Mouse (Mus musculus): ENCODE results near the gene Gm21970. TPM values are rescaled to one million over a fixed set of nuclear protein-coding genes. Genes with fewer than 3 reads are reported as not detected.
"Not testable (repeated sequence)": the region's sequence is repeated elsewhere in the genome, so short reads cannot be mapped to it uniquely, and the experiment has no call there.

The Gm21970 gene
- polyA plus RNA-seq, 1 experiment from 2014 or later: not detected

DNA sequence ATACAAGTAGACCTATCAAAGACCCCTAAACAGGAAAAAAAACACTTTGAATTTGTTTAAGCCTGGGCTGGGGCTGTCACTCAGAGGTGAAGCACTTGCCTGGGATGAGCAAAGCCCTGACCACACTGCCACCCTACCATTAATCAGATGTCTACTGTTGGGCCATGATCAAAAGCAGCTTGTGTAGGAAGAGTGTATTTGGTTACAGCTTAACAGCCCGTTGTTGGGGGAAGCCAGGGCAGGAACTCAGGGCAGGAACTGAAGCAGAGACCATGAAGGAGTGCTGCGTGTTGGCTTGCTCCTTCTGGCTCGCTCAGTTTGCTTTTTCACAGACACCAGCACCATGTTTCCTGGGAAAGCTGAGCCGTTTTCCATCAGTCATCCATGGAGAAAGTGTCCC, 35.1 kb downstream of the Gm21970 start:
- WGBS (ENCODE audit: insufficient replicate concordance): 75% methylated on average over 4 of the region's 4 CpGs
- H3K4me2 ChIP-seq: no peak overlapping the region
- H3K9ac ChIP-seq: no peak overlapping the region
- H3K9me3 ChIP-seq (replicated peaks): no peaks in the 10 kb centered on the region
- H3K4me1 ChIP-seq (replicated peaks): no peaks in the 10 kb centered on the region
- peaks cover 57% of the 10 kb centered on the region for H3K36me3 ChIP-seq
- H3K27ac ChIP-seq: 0 out of 2 replicates have a peak overlapping the region, but pooled peaks have one; percentile 4
- no peak overlapping the region for H3K4me3 ChIP-seq (replicated peaks)
- DNase-seq (no peak), ATAC-seq (ENCODE audit: low read depth) (no peak)
- H3K27me3 ChIP-seq: no peaks in the 10 kb centered on the region

DNA sequence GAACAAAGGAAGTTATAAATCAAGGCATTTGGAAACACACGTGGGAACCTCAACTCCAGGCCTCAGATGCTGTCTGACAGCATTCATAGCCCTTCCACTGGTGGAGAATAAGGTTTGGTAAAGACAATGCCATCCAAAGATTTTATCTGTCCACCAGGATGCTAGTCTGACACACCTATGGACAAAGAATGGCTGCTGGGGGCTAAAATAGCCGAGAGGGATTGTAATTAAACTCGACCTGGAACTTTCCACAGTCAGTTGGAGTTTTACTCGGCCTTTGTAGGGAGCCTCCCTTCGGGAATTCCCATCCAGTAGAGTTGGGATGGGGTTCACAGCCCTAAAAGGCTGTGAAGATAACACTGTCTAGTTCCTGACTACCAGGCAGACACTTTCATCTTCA, 35.9 kb downstream of the Gm21970 start:
- Histone ChIP-seq H3K4me2 (no peak overlapping the region), H3K9me3 (replicated peaks) (no peaks in the 10 kb centered on the region), H3K27me3 (no peaks in the 10 kb centered on the region), H3K9ac (no peak overlapping the region), H3K36me3 (peaks cover 49% of the 10 kb centered on the region), H3K27ac (no peak overlapping the region), H3K4me3 (replicated peaks) (no peak overlapping the region), H3K4me1 (replicated peaks) (peaks cover 8% of the 10 kb centered on the region)
- DNase-seq: no peak
- ATAC-seq (ENCODE audit: low read depth): no peak
- WGBS (ENCODE audit: insufficient replicate concordance): 66% methylated on average over 5 of the region's 5 CpGs

DNA sequence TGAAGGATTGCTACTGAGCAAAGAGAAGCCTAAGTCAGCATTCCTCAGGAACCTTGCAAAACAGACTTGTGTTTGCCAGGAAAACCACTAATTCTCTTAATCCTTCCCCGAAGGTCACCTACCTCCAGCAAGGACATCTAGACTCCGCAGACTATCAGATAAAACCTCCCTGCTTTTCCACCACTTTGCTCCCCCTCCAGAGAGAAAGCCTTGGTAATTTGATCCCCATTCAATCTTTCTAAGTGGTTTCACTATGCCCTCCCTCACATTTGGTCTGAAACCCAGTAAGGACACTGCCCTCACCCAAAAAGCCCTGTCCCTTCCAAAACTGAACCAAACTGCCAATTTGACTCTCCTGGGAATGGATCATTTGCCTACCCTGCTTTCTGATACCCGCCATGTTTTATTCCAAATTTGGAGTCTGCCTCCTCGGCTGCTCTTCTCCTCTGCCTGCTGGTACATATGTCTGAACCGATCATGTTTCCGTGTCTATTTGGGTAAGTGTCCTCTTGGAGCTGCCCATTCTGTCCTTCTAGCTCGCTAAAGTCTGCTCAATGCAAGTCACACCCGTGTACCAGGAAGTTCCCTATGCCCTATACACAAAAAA, 36.8 kb downstream of the Gm21970 start:
- Histone ChIP-seq H3K4me2 (no peak overlapping the region), H3K4me3 (replicated peaks) (no peak overlapping the region), H3K4me1 (replicated peaks) (peaks cover 17% of the 10 kb centered on the region), H3K27ac (no peak overlapping the region; the same call in 1 of the 2 replicates), H3K27me3 (no peaks in the 10 kb centered on the region), H3K9ac (no peak overlapping the region), H3K9me3 (replicated peaks) (no peaks in the 10 kb centered on the region), H3K36me3 (peaks cover 41% of the 10 kb centered on the region)
- ATAC-seq (ENCODE audit: low read depth) (no peak), DNase-seq (no peak)
- WGBS (ENCODE audit: insufficient replicate concordance): 76% methylated on average over 8 of the region's 8 CpGs

DNA sequence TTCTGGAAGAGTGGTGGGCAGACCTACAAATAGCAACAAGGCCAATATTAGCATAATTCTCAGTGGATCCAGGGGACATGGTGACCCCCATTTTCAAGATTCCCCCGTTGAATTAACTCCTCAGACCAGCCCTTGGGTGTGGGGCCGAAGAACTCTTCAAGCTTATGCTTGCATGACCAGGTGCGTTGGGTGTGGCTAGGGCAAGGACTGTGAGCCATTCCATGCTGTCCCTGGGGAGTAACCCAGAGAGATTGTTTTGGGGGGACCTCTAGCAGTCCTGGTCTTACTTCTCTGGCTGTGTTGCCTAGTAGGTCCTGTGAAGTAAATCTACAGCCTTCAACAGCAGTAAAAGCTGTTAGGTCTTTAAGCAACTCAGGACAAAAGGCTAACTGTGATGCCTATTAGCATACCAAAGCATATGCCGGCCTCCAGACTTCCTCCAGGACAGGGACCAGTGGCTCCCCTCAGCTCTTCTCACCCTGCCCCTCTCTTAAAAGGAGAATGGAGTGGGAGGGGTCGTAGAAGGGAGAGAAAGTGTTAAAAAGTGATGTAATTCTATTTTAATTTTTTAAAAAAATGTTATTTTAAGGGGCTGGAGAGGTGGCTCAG, 41.3 kb downstream of the Gm21970 start:
- Histone ChIP-seq H3K27me3 (no peaks in the 10 kb centered on the region), H3K4me1 (replicated peaks) (peaks cover 45% of the 10 kb centered on the region), H3K9ac (0 out of 2 replicates have a peak overlapping the region, but pooled peaks have one; percentile 3), H3K27ac (peak overlapping the region; percentile 72), H3K9me3 (replicated peaks) (no peaks in the 10 kb centered on the region), H3K4me3 (replicated peaks) (no peak overlapping the region), H3K4me2 (no peak overlapping the region), H3K36me3 (no peaks in the 10 kb centered on the region)
- 65% methylated on average over 5 of the region's 5 CpGs for WGBS (ENCODE audit: insufficient replicate concordance)
- DNase-seq (no peak), ATAC-seq (ENCODE audit: low read depth) (no peak)

DNA sequence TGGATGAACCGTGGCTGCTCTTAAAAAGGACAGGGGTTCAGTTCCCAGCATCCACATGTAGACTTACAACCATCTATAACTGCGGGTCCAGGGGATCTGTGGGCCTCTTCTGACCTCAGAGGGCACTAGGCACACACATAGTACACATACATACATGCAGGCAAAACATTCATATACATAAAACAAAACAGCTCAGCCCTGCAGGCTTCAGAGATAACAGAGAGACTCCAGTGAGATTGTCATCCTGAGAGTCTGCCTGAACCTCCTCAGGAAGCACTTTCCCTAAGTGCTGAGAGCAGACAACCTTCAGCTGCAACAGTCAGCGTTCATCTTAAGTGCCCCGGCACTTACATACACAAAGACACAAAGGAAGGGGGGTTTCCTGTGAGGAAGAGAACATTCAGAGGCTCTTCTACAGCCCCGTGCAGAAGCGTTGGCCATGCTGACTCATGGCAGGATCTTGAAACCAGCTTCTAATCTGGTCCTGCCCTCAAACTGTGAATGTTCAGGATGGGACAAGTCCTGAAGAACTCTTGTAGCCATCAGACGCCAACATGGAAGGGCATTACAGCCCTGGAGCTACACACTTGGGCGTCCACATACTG, 41.9 kb downstream of the Gm21970 start:
- DNase-seq (peak; percentile 22), ATAC-seq (ENCODE audit: low read depth) (peak; percentile 82)
- Histone ChIP-seq H3K4me2 (peak overlapping the region; percentile 13), H3K4me1 (replicated peaks) (peaks cover 51% of the 10 kb centered on the region), H3K27me3 (no peaks in the 10 kb centered on the region), H3K36me3 (no peaks in the 10 kb centered on the region), H3K9ac (peak overlapping the region; percentile 3; the same call in 1 of the 2 replicates), H3K27ac (peak overlapping the region; percentile 72), H3K4me3 (replicated peaks) (no peak overlapping the region), H3K9me3 (replicated peaks) (no peaks in the 10 kb centered on the region)
- 19% methylated on average over 8 of the region's 8 CpGs for WGBS (ENCODE audit: insufficient replicate concordance)

DNA sequence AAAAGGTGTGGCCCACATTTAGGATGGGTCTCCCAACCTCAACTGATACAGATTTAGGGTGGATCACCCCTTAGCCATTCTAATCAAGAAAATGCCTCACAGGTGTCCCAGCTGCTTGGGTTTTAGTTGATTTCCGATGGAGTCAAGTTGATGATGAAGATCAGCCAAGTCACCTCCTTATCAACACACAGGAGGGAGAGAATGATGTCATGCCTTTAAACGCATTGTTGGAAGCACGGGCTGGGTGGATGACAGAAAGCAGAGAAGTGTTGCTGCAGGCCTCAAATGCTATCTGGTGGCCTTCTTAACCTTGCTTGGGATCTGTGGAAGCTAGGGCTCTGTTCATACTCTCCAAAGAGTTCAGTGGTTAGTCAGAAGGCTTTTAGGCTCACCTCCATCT, 42.6 kb downstream of the Gm21970 start:
- no peak overlapping the region for H3K4me3 ChIP-seq (replicated peaks)
- H3K4me2 ChIP-seq: 0 out of 2 replicates have a peak overlapping the region, but pooled peaks have one; percentile 13
- H3K27me3 ChIP-seq: no peaks in the 10 kb centered on the region
- DNase-seq (no peak), ATAC-seq (ENCODE audit: low read depth) (no peak)
- no peaks in the 10 kb centered on the region for H3K36me3 ChIP-seq
- no peak overlapping the region for H3K9ac ChIP-seq
- WGBS (ENCODE audit: insufficient replicate concordance): 37% methylated on average over 3 of the region's 3 CpGs
- H3K4me1 ChIP-seq (replicated peaks): peaks cover 58% of the 10 kb centered on the region
- no peaks in the 10 kb centered on the region for H3K9me3 ChIP-seq (replicated peaks)
- H3K27ac ChIP-seq: peak overlapping the region; percentile 72

DNA sequence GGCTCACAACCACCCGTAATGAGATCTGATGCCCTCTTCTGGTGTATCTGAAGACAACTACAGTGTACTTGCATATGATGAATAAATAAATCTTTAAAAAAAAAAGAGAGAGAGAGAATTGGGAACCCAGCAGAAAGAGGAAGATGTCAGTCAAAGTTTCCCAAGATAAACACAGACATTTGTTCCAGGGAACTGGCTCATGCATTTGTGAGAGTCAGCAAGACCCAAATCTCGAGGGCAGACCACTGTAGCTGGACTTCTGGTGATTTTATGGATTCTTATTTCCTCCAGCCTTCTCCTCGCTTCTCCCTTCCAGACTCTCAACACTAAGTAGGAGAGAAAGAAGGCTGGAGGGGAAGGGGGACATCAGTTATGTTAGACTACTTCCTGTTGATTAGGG, 46.6 kb downstream of the Gm21970 start:
- peak overlapping the region; percentile 100 for H3K27ac ChIP-seq

DNA sequence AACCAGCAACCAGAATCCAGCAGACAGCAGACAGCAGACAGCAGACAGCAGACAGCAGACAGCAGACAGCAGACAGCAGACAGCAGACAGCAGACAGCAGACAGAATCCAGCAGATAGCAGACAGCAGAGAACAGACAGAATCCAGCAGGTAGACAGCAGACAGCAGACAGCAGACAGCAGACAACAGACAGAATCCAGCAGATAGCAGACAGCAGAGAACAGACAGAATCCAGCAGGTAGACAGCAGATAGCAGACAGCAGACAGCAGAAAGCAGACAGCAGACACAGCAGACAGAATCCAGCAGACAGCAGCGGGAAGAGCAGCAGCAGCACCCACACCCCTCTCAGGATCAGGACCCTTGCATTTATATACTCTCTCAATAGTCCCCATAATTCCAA, 47.1 kb downstream of the Gm21970 start:
- not testable (repeated sequence) for H3K27me3 ChIP-seq; ATAC-seq (ENCODE audit: low read depth); H3K4me3 ChIP-seq (replicated peaks); DNase-seq; H3K9me3 ChIP-seq (replicated peaks); H3K36me3 ChIP-seq; H3K4me2 ChIP-seq
- 88% methylated on average over 1 of the region's 1 CpGs for WGBS (ENCODE audit: insufficient replicate concordance)
- Histone ChIP-seq H3K9ac (peak overlapping the region; percentile 37), H3K27ac (peak overlapping the region; percentile 100), H3K4me1 (replicated peaks) (peaks cover 83% of the 10 kb centered on the region)

More for the DNA sequence above, 46.6 kb downstream of the Gm21970 start:
- Histone ChIP-seq H3K4me2 (no peak overlapping the region), H3K36me3 (no peaks in the 10 kb centered on the region), H3K27me3 (no peaks in the 10 kb centered on the region), H3K9me3 (replicated peaks) (no peaks in the 10 kb centered on the region), H3K4me3 (replicated peaks) (no peak overlapping the region), H3K4me1 (replicated peaks) (peaks cover 83% of the 10 kb centered on the region), H3K9ac (peak overlapping the region; percentile 37; the same call in 1 of the 2 replicates)
- WGBS (ENCODE audit: insufficient replicate concordance): 44% methylated on average over 3 of the region's 3 CpGs
- ATAC-seq (ENCODE audit: low read depth): no peak
- no peak for DNase-seq

DNA sequence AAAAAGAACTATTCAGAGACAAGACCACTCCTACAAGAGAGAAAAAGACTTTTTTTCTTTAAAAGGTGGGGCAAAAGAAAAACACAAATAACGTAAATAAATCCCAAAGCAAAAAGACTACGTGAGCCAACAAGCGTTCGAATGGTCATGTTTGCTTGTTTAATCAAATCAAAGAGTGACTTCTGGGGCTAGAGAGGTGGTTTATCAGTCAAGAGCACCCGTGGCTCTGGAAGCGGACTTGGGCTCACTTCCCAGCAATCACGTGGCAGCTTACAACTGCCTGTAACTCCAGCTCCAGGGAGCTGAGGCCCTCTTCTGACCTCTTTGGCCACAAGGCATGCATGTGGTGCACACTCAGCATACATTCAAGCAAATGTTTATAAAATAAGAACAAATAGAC, 49.8 kb downstream of the Gm21970 start:
- peak; percentile 86 for ATAC-seq (ENCODE audit: low read depth)
- H3K27ac ChIP-seq: peak overlapping the region; percentile 100
- no peaks in the 10 kb centered on the region for H3K9me3 ChIP-seq (replicated peaks)
- peak overlapping the region; percentile 74 for H3K9ac ChIP-seq
- 8% methylated on average over 7 of the region's 7 CpGs for WGBS (ENCODE audit: insufficient replicate concordance)
- H3K4me1 ChIP-seq (replicated peaks): peaks cover 88% of the 10 kb centered on the region
- peak overlapping the region; percentile 71 for H3K4me2 ChIP-seq
- H3K4me3 ChIP-seq (replicated peaks): peak overlapping the region; percentile 32
- H3K36me3 ChIP-seq: no peaks in the 10 kb centered on the region
- peak; percentile 85 for DNase-seq
- no peaks in the 10 kb centered on the region for H3K27me3 ChIP-seq

DNA sequence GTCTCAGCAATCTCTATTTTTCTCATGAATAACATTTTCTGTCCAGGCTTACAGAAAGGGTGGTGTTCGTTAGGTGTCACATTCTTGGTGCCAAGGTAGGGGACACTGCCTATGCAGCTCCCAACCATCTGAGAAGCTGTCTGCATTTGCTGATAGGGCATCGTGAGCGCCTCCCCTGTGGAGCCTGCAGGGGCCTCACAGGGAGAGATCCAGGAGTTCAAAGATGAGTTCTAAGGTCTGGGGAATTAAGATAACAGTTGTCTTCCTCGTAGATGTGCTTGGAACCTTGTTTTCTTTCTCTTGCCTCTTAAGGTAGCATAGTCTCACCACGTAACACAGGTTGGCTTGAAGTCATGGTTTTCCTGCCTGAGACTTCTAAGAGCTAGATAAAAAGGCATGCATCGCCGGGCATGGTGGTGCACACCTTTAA, 50.3 kb downstream of the Gm21970 start:
- H3K27ac ChIP-seq: peak overlapping the region; percentile 100
- H3K27me3 ChIP-seq: no peaks in the 10 kb centered on the region
- no peaks in the 10 kb centered on the region for H3K36me3 ChIP-seq
- peaks cover 91% of the 10 kb centered on the region for H3K4me1 ChIP-seq (replicated peaks)
- ATAC-seq (ENCODE audit: low read depth) (peak; percentile 98), DNase-seq (peak; percentile 93)
- H3K4me3 ChIP-seq (replicated peaks): no peak overlapping the region
- H3K9me3 ChIP-seq (replicated peaks): no peaks in the 10 kb centered on the region
- H3K9ac ChIP-seq: peak overlapping the region; percentile 74
- WGBS (ENCODE audit: insufficient replicate concordance): 18% methylated on average over 7 of the region's 7 CpGs
- H3K4me2 ChIP-seq: peak overlapping the region; percentile 71

DNA sequence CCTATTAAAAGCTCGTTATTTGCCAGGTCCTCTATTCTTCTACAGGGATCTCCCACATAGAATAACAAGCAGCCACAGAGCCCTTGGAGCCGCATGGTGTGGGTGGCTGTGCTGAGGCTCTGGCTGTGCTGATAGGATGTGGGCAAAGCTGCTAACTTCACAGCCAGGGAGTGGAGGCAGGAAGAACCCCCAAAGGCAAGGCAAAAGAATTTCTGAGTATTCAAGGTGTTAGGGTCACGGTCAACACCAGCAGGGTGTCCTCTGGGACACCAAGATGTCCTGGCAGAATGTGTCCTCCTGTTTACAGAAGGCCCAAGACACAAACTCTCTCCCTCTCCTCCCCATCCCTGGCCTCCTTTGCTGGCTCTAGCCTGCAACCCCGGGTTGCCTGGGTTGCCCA, 50.9 kb downstream of the Gm21970 start:
- Histone ChIP-seq H3K4me1 (replicated peaks) (peaks cover 92% of the 10 kb centered on the region), H3K9ac (peak overlapping the region; percentile 74), H3K36me3 (no peaks in the 10 kb centered on the region), H3K9me3 (replicated peaks) (no peaks in the 10 kb centered on the region), H3K27me3 (no peaks in the 10 kb centered on the region), H3K4me2 (peak overlapping the region; percentile 71), H3K4me3 (replicated peaks) (no peak overlapping the region), H3K27ac (peak overlapping the region; percentile 100)
- WGBS (ENCODE audit: insufficient replicate concordance): 17% methylated on average over 4 of the region's 4 CpGs
- DNase-seq (peak; percentile 64), ATAC-seq (ENCODE audit: low read depth) (peak; percentile 63)

All from liver, embryonic 13.5 days (tissue).